Mouse (Mus musculus): ENCODE results near the gene Tgfb1. TPM values are rescaled to one million over a fixed set of nuclear protein-coding genes. Genes with fewer than 3 reads are reported as not detected.

Tgfb1 gene
- polyA plus RNA-seq, 1 experiment from 2014 or later = 0.84 TPM

DNA sequence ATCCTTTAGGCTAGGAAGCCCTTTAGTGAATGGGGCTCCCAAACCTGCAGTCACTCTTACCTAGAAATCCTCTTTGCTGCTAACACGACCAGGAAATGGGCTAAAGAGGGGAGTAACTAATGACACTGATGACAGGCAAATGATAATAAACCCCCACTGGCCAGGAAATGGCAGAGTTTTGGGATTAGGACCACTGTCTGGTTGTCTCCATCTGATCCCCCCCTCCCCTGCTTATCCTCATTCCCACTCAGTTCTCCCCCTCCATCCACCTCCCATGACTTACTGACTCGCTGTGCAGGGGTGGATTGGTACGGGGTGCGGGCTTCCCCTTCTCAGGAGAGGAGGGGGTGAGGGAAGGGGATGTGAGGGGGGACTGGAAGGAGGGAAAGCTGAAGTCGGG lies 3.2 kb downstream of the Tgfb1 start:
- WGBS = 30% methylated on average over 5 of the region's 5 CpGs
- H3K4me2 ChIP-seq = peak overlapping the region; percentile 83; the same call in 1 of the 2 replicates
- H3K9me3 ChIP-seq = no peaks in the 10 kb centered on the region
- no peak for ATAC-seq (ENCODE audit: low FRiP score, low read depth)
- H3K36me3 ChIP-seq = no peaks in the 10 kb centered on the region
- peaks cover 31% of the 10 kb centered on the region for H3K4me1 ChIP-seq (replicated peaks)
- peaks cover 64% of the 10 kb centered on the region for H3K27me3 ChIP-seq
- H3K9ac ChIP-seq = no peak overlapping the region
- H3K4me3 ChIP-seq = peak overlapping the region; percentile 40; the same call in 1 of the 2 replicates
- H3K27ac ChIP-seq (replicated peaks) = no peak overlapping the region

DNA sequence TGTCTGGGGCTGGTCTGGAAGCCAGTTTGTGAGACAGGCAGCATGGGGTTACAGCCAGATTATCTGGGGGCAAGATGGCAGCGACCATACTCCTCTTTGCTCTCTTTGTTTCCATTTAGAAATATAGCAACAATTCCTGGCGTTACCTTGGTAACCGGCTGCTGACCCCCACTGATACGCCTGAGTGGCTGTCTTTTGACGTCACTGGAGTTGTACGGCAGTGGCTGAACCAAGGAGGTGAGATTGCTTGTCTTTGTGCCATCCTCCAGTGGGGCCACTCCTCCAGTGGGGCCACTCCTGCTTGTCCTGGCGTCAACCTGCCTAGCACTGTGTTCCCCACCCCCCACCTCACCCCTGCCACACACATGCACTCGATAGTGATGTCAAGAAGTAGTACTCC lies 7.3 kb downstream of the Tgfb1 start:
- 45% methylated on average over 8 of the region's 8 CpGs for WGBS
- Histone ChIP-seq H3K27me3 (peaks cover 24% of the 10 kb centered on the region), H3K36me3 (no peaks in the 10 kb centered on the region), H3K4me2 (no peak overlapping the region), H3K27ac (replicated peaks) (no peak overlapping the region), H3K9me3 (no peaks in the 10 kb centered on the region), H3K4me3 (no peak overlapping the region), H3K9ac (no peak overlapping the region), H3K4me1 (replicated peaks) (peaks cover 5% of the 10 kb centered on the region)
- peak; percentile 38; the same call in 1 of the 2 replicates for ATAC-seq (ENCODE audit: low FRiP score, low read depth)

DNA sequence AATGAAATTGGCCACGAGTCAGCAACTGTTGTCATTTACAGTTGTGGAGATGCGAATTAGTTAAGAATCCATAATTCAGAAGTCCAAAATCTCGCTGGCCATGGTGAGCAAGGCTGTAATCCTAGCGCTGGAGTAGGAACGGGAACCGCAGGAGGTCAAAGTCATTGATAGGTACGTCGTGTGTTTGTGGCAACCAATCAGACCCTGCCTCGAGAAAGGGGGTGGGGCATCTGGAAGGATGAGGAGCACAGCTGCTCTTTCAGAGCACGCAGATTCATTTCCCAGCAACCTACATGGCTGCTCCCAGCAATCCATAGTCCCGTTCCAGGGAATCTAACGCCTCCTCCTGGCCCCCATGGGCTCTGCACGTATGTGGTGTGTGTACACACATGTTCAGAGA lies 13.0 kb downstream of the Tgfb1 start:
- no peak for ATAC-seq (ENCODE audit: low FRiP score, low read depth)
- 53% methylated on average over 13 of the region's 13 CpGs for WGBS
- H3K4me2 ChIP-seq = no peak overlapping the region
- H3K27me3 ChIP-seq = no peaks in the 10 kb centered on the region
- H3K4me3 ChIP-seq = no peak overlapping the region
- H3K4me1 ChIP-seq (replicated peaks) = peaks cover 12% of the 10 kb centered on the region
- no peaks in the 10 kb centered on the region for H3K36me3 ChIP-seq
- H3K9ac ChIP-seq = no peak overlapping the region
- no peaks in the 10 kb centered on the region for H3K9me3 ChIP-seq
- H3K27ac ChIP-seq (replicated peaks) = no peak overlapping the region

DNA sequence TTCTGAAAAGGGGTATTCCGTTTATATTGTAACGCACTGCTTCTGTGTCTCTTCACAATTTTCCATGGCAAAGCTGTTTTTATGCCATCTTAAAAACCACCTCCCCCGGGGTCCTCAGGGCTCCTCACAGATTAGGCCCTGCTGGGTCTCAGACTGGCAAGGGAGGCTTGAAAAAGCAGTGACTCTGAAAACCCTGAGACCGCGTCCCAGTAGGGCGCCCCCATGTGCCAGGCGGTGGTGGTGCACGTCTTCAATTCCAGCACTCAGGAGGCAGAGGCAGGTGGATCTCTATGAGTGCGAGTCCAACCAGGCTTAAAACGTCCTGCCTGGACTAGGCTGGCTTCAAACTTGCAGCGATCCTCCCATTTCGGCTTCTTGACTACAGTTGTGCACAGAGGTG lies 13.9 kb downstream of the Tgfb1 start:
- H3K27me3 ChIP-seq = no peaks in the 10 kb centered on the region
- no peak overlapping the region for H3K27ac ChIP-seq (replicated peaks)
- H3K4me1 ChIP-seq (replicated peaks) = peaks cover 15% of the 10 kb centered on the region
- no peaks in the 10 kb centered on the region for H3K9me3 ChIP-seq
- H3K9ac ChIP-seq = no peak overlapping the region
- no peak overlapping the region for H3K4me3 ChIP-seq
- WGBS = 74% methylated on average over 12 of the region's 12 CpGs
- no peak overlapping the region for H3K4me2 ChIP-seq
- no peak for ATAC-seq (ENCODE audit: low FRiP score, low read depth)
- H3K36me3 ChIP-seq = no peaks in the 10 kb centered on the region

DNA sequence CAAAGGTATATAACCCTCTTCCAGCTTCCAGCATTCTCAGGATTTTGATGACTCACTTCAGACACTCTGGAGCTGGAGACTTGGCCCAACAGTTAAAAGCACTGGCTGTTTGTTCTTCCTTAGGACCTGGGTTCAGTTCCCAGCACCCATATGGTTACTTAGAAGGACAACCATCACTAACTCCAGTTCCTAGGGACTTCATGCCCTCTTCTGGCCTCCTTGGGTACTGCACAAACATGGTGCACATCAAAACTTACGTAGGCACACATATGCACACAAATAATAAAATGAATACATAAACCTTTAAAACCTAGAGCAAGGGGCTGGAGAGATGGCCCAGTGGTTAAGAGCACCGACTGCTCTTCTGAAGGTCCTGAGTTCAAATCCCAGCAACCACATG lies 15.5 kb downstream of the Tgfb1 start:
- Histone ChIP-seq H3K4me3 (no peak overlapping the region), H3K27me3 (no peaks in the 10 kb centered on the region), H3K9ac (no peak overlapping the region), H3K36me3 (no peaks in the 10 kb centered on the region), H3K4me2 (no peak overlapping the region), H3K4me1 (replicated peaks) (peaks cover 15% of the 10 kb centered on the region), H3K27ac (replicated peaks) (no peak overlapping the region), H3K9me3 (no peaks in the 10 kb centered on the region)
- ATAC-seq (ENCODE audit: low FRiP score, low read depth) = no peak
- WGBS = 97% methylated on average over 2 of the region's 2 CpGs

DNA sequence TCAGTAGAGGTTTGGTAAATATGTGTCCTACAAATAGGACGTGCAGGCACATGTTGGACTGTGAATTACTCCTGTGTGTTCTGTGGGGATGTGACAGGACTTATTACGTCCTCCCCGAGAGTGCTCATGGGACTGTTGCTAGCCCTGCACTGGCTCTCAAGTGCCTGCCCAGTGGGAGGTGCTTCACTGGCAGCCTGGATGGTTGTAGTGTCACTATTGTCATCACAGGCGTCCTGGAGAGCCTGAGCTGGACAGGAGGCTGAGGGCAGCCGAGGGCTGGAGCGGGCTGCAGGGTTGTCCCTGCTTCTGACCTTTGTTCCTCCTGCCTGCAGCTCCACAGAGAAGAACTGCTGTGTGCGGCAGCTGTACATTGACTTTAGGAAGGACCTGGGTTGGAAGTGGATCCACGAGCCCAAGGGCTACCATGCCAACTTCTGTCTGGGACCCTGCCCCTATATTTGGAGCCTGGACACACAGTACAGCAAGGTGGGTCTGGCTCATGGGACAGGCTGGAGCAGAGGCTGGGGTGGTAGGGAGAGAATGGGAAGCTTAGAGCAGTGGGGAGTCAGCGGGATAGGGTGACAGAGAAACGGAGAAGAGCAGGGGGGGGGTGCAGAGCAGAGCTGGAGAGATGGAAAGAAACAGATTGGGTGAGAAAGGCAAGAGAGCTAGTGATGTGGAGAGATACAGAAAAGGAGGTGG lies 17.1 kb downstream of the Tgfb1 start:
- Histone ChIP-seq H3K27ac (replicated peaks) (no peak overlapping the region), H3K4me3 (peak overlapping the region; percentile 39; the same call in 1 of the 2 replicates), H3K4me2 (peak overlapping the region; percentile 77), H3K27me3 (no peaks in the 10 kb centered on the region), H3K4me1 (replicated peaks) (peaks cover 15% of the 10 kb centered on the region), H3K9ac (no peak overlapping the region), H3K36me3 (no peaks in the 10 kb centered on the region), H3K9me3 (no peaks in the 10 kb centered on the region)
- 0 out of 2 replicates have a peak, but pooled peaks have one; percentile 10 for ATAC-seq (ENCODE audit: low FRiP score, low read depth)
- WGBS = 23% methylated on average over 10 of the region's 10 CpGs

DNA sequence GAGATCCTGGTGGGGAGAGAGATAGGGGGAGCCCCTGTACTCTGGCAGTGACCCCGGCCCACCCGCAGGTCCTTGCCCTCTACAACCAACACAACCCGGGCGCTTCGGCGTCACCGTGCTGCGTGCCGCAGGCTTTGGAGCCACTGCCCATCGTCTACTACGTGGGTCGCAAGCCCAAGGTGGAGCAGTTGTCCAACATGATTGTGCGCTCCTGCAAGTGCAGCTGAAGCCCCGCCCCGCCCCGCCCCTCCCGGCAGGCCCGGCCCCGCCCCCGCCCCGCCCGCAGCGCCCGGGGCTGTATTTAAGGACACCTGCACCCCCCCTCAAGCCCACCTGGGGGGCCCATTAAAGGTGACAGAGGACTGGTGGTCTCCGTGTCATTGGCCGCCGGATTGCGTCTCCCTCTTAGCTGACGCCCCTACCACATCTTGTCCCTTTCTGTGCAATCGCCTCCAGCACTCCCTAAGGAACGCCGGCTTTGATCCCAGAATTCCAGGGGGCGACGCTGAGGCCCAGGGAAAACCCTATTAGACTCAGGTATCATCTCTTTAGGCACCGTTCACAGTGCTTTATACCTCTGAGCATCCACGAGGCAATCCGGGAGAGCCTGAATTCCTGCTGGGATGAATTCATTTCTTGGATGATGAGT lies 18.0 kb downstream of the Tgfb1 start:
- Histone ChIP-seq H3K4me2 (peak overlapping the region; percentile 77), H3K27me3 (no peaks in the 10 kb centered on the region), H3K4me1 (replicated peaks) (peaks cover 18% of the 10 kb centered on the region), H3K4me3 (peak overlapping the region; percentile 39), H3K36me3 (no peaks in the 10 kb centered on the region), H3K9ac (peak overlapping the region; percentile 49), H3K27ac (replicated peaks) (no peak overlapping the region), H3K9me3 (no peaks in the 10 kb centered on the region)
- ATAC-seq (ENCODE audit: low FRiP score, low read depth) = peak; percentile 54; the same call in 1 of the 2 replicates
- 10% methylated on average over 33 of the region's 37 CpGs for WGBS

DNA sequence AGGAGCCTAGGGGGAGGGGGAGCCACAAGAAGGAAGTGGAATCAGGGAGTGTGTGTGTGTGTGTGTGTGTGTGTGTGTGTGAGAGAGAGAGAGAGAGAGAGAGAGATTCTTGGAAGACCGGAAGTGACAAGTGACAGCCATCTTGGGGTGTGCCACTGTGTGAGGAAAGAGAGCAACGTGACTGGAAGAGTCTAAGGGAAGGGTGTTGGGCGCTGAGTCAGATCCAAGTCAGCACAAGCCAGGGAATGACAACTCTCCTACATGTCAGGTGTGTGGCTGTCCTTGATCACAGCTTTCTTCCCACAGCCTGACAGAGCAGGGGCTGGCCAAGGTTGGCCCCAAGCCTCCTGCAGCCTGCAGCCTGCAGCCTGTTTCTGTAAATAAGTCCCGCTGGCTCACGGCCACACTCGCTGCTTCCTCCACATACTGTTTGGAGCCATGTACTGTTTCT lies 19.0 kb downstream of the Tgfb1 start:
- H3K4me3 ChIP-seq = no peak overlapping the region
- H3K27me3 ChIP-seq = no peaks in the 10 kb centered on the region
- no peak for ATAC-seq (ENCODE audit: low FRiP score, low read depth)
- H3K36me3 ChIP-seq = no peaks in the 10 kb centered on the region
- H3K4me1 ChIP-seq (replicated peaks) = peaks cover 28% of the 10 kb centered on the region
- 0 out of 2 replicates have a peak overlapping the region, but pooled peaks have one; percentile 3 for H3K27ac ChIP-seq (replicated peaks)
- 53% methylated on average over 6 of the region's 6 CpGs for WGBS
- H3K4me2 ChIP-seq = peak overlapping the region; percentile 77; the same call in 1 of the 2 replicates
- no peaks in the 10 kb centered on the region for H3K9me3 ChIP-seq
- no peak overlapping the region for H3K9ac ChIP-seq

DNA sequence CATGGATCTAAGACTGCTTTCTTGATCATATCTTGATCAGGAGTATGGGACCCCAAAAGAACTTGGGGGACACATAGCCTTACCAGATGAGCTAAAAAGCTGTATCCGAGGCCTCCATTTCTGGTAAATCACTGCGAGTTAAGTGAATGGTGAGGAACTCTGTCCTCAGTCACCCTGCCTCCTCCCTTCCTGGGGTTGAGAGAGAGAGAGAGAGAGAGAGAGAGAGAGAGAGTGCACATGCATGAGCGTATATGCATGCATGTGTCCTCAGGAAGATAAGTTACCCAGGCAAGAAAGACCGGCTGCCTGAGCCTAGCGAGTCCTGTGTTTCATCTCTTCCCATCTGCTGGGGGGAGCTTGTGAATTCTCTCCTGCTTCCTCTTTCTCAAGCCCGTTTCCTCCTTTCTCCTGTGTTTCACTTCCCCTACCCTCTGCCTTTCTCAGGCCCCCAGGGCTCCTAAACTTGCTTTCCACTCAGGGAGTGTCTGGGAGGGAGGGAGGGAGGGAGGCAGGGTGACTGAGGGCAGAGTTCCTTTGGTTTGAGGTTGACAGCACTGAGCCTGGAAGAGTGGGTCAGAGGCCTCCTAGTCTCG lies 19.9 kb downstream of the Tgfb1 start:
- Histone ChIP-seq H3K36me3 (no peaks in the 10 kb centered on the region), H3K27ac (replicated peaks) (no peak overlapping the region), H3K4me3 (no peak overlapping the region), H3K9me3 (no peaks in the 10 kb centered on the region), H3K4me2 (no peak overlapping the region), H3K9ac (no peak overlapping the region), H3K27me3 (no peaks in the 10 kb centered on the region), H3K4me1 (replicated peaks) (peaks cover 32% of the 10 kb centered on the region)
- 59% methylated on average over 7 of the region's 7 CpGs for WGBS
- no peak for ATAC-seq (ENCODE audit: low FRiP score, low read depth)

DNA sequence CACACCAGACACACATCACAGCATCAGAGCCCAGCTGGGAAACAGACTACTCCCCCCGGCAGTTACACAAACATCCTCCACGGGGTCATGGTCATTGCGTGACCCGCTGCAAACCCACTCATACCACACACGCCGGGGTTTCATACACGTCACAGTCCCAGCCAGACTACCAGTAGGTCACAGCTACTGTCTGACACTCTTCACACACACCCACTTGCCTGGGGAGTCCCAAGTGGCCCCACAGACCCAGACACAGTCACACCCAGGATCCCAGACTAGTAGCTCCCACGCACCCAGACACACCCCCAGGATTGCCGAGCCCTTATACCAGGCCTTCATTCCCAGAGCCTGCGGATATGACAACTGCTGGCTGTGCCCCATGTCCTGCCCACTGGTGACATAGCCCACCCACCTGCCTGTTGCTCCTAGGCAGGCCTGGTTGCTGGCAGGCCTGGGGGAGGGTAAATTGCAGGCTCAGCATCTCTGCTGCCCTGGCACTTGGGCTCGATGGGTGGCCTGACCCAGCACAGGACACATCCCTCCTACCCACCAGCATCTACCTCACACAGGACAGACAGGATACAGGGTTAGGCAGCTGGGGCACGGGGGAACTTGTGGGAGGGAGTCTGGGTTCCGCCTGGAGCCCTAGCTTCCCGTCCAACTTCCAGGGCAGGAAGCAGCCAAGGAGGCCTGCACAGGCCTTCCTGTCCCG lies 20.9 kb downstream of the Tgfb1 start:
- H3K27me3 ChIP-seq = no peaks in the 10 kb centered on the region
- WGBS = 70% methylated on average over 15 of the region's 15 CpGs
- ATAC-seq (ENCODE audit: low FRiP score, low read depth) = no peak
- H3K4me3 ChIP-seq = no peak overlapping the region
- H3K4me1 ChIP-seq (replicated peaks) = peaks cover 32% of the 10 kb centered on the region
- 0 out of 2 replicates have a peak overlapping the region, but pooled peaks have one; percentile 6 for H3K27ac ChIP-seq (replicated peaks)
- peaks cover 1% of the 10 kb centered on the region; the same call in 1 of the 2 replicates for H3K36me3 ChIP-seq
- H3K9ac ChIP-seq = no peak overlapping the region
- no peak overlapping the region for H3K4me2 ChIP-seq
- H3K9me3 ChIP-seq = no peaks in the 10 kb centered on the region

DNA sequence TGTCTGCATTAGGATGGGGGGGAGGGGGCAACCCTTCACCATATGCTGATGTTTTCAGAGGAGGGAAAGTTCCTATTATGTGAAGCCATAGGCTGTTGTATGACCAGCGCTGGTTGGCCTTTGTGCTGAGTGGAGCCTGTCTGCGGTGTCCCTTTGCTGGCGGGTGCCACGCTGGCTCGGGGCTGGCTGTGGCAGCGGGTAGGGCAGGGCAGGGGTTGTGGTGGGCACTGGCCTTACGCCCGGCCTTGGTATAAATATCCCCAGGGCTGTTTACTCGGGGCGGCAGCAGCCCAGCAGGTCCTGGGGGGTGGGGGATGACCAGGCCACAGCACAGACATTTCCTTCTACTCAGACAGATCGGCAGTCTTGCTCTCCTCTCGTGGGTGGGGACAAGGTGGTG lies 23.2 kb downstream of the Tgfb1 start:
- Histone ChIP-seq H3K4me2 (peak overlapping the region; percentile 8; the same call in 1 of the 2 replicates), H3K9ac (no peak overlapping the region), H3K27ac (replicated peaks) (no peak overlapping the region), H3K9me3 (no peaks in the 10 kb centered on the region), H3K4me1 (replicated peaks) (peaks cover 19% of the 10 kb centered on the region), H3K36me3 (peaks cover 20% of the 10 kb centered on the region), H3K27me3 (no peaks in the 10 kb centered on the region), H3K4me3 (no peak overlapping the region)
- no peak for ATAC-seq (ENCODE audit: low FRiP score, low read depth)
- 20% methylated on average over 12 of the region's 12 CpGs for WGBS

All from hindbrain, embryonic 15.5 days (tissue).